Mouse (Mus musculus) bone marrow macrophage, adult 2 months (primary cell): ENCODE measurements around the gene Aup1.

Experiments used
- CTCF ChIP-seq: IDR thresholded peaks from 2 replicates; pipeline ENCODE4 v1.5.1; 2012; ENCODE audit warnings: low read depth, mild to moderate bottlenecking, low read length, moderate library complexity
- POLR2A ChIP-seq: IDR thresholded peaks from 2 replicates; pipeline ENCODE4 v1.6.1; 2012; ENCODE audit warnings: mild to moderate bottlenecking, low read depth, low read length, borderline replicate concordance

- TF ChIP-seq POLR2A (no peak), CTCF (no peak)
Observed at GRCm38 (mm10) chr6:83025221-83025620, 29.1 kb upstream of the Aup1 start.
